Mouse (Mus musculus): Measurements from ENCODE around the gene Col17a1.

The Col17a1 gene

GRCm38 (mm10) chr19:47667601-47668000 is 24.3 kb downstream of the Col17a1 start:
- DNase-seq (ENCODE audit: low spot score), result no peak

GRCm38 (mm10) chr19:47659765-47660408 is 32.0 kb downstream of the Col17a1 start:
- no peak for DNase-seq (ENCODE audit: low spot score)

- DNase-seq (ENCODE audit: low spot score), result no peak
Measured at GRCm38 (mm10) chr19:47658914-47659535, 32.9 kb downstream of the Col17a1 start.

- no peak for DNase-seq (ENCODE audit: low spot score)
Measured at GRCm38 (mm10) chr19:47654896-47655295, 37.0 kb downstream of the Col17a1 start.

- no peak for DNase-seq (ENCODE audit: low spot score)
Measured at GRCm38 (mm10) chr19:47653173-47653572, 38.7 kb downstream of the Col17a1 start.

- no peak for DNase-seq (ENCODE audit: low spot score)
Measured at GRCm38 (mm10) chr19:47652255-47652654, 39.6 kb downstream of the Col17a1 start.

- no peak for DNase-seq (ENCODE audit: low spot score)
Measured at GRCm38 (mm10) chr19:47651160-47651480, 40.8 kb downstream of the Col17a1 start.

- no peak for DNase-seq (ENCODE audit: low spot score)
Measured at GRCm38 (mm10) chr19:47650366-47651159, 41.3 kb downstream of the Col17a1 start.

- DNase-seq (ENCODE audit: low spot score), result no peak
Measured at GRCm38 (mm10) chr19:47649071-47649470, 42.8 kb downstream of the Col17a1 start.

- no peak for DNase-seq (ENCODE audit: low spot score)
Measured at GRCm38 (mm10) chr19:47646508-47647120, 45.3 kb downstream of the Col17a1 start.

GRCm38 (mm10) chr19:47645583-47645982 is 46.3 kb downstream of the Col17a1 start:
- no peak for DNase-seq (ENCODE audit: low spot score)

GRCm38 (mm10) chr19:47643910-47644309 is 48.0 kb downstream of the Col17a1 start:
- DNase-seq (ENCODE audit: low spot score), result no peak

GRCm38 (mm10) chr19:47635380-47635779 is 56.5 kb downstream of the Col17a1 start:
- DNase-seq (ENCODE audit: low spot score), result no peak

- DNase-seq (ENCODE audit: low spot score), result no peak
Measured at GRCm38 (mm10) chr19:47631799-47632198, 60.1 kb downstream of the Col17a1 start.

GRCm38 (mm10) chr19:47630381-47630780 is 61.5 kb downstream of the Col17a1 start:
- DNase-seq (ENCODE audit: low spot score), result no peak

- no peak for DNase-seq (ENCODE audit: low spot score)
Measured at GRCm38 (mm10) chr19:47629068-47629467, 62.8 kb downstream of the Col17a1 start.

GRCm38 (mm10) chr19:47627450-47627849 is 64.4 kb downstream of the Col17a1 start:
- DNase-seq (ENCODE audit: low spot score), result no peak

GRCm38 (mm10) chr19:47624940-47625711 is 66.8 kb downstream of the Col17a1 start:
- no peak for DNase-seq (ENCODE audit: low spot score)

GRCm38 (mm10) chr19:47621478-47621877 is 70.4 kb downstream of the Col17a1 start:
- DNase-seq (ENCODE audit: low spot score), result no peak

GRCm38 (mm10) chr19:47613442-47613841 is 78.5 kb downstream of the Col17a1 start:
- DNase-seq (ENCODE audit: low spot score), result no peak

GRCm38 (mm10) chr19:47608513-47608912 is 83.4 kb downstream of the Col17a1 start:
- DNase-seq (ENCODE audit: low spot score), result no peak
